Mouse (Mus musculus) central nervous system, embryonic 14 days (tissue): Measurements from ENCODE around the gene Ccdc92b. TPM values are rescaled to one million over a fixed set of nuclear protein-coding genes. Genes with fewer than 3 reads are reported as not detected.

Experiments used
- polyA plus RNA-seq: library from polyadenylated mRNA; depleted of rRNA; stranded (reverse); fragments of >200 nt; gene quantifications from 2 replicates; pipeline ENCODE4 v1.2.3, GENCODE M21; 2012; rRNA removed

Gene Ccdc92b
- 5.4 and 5.6 TPM in 2 replicates for polyA plus RNA-seq

GRCm38 (mm10) chr11:74619201-74619955 lies at the start of gene Ccdc92b:
Ccdc92b (plus strand) TSS chr11:74619605.

GRCm38 (mm10) chr11:74610545-74611176 lies 8.7 kb upstream of the Ccdc92b start, which contains the start of gene Rap1gap2:
Rap1gap2 (minus strand) TSS chr11:74610915.

GRCm38 (mm10) chr11:74649095-74649646 lies 29.8 kb downstream of the Ccdc92b start, which contains the start of gene Cluh:
Cluh (plus strand) TSS chr11:74649495.

Other genes starting within 250 kb of the Ccdc92b start
- gene Rap1gap2, start 8.7 kb upstream of the Ccdc92b start, polyA plus RNA-seq: 15.4 and 15.8 TPM in 2 replicates
- 28.3 and 34.7 TPM in 2 replicates for gene Cluh, start 29.9 kb downstream of the Ccdc92b start, polyA plus RNA-seq
- gene Pafah1b1, start 105.1 kb downstream of the Ccdc92b start, polyA plus RNA-seq: 103 and 110 TPM in 2 replicates
- gene Mettl16, start 151.2 kb downstream of the Ccdc92b start, polyA plus RNA-seq: 19.0 and 20.0 TPM in 2 replicates
- 27.6 and 29.3 TPM in 2 replicates for gene Mnt, start 211.3 kb downstream of the Ccdc92b start, polyA plus RNA-seq